In the genomic region with DNA sequence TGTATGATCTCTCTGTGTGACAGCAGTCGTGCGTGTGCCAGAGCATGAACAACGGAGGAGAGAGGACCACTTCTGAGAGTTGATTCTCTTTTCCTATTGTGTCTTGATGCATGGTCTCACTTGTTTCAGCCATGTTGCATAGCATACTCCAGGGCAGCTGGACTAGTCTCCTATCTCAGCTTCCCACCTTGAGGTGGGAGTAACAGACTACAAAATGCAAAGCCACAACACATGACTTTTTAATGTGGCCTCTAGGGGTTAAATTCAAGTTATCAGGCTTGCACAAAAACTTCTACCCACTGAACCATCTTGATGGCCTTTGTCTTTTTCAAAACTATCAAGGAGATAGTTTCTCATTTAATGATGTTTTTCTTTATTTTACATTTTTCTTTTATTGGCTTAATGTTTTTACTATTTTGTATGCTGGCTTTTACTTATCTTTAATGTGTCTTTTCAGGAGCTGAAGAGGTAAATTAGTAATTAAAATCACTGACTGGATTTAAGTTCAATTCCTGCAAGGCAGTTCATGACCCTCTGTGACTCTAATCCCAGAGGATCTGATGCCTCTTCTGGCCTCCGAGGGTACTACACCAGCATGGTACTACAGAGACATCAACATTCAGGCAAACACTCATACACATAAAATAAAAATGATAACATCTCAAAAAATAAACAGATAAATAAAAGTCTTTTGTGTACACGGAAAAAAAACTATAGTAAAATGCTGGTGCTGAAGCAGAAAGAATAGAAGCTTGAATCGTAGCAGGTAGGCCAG, we compare ENCODE assay signal across 10 mouse cellular contexts. TPM values are rescaled to one million over a fixed set of nuclear protein-coding genes. Genes with fewer than 3 reads are reported as not detected.
DNase-seq lines count a peak whose midpoint lies in the region; ATAC-seq and TF ChIP-seq lines count a peak whose summit lies in the region.
"Had no signal": no experiment of that assay in that cellular context is flagged by ENCODE, and none has a peak within 500 bp of the region (broad histone marks: within the 10 kb centered on the region; RNA-seq: fewer than 3 reads in every experiment).

No protein-coding gene starts in this region.

- H3K9ac ChIP-seq in kidney, embryonic 16.5 days (replicated peaks; ENCODE audit: low read length), result no peak overlapping the region
- H3K9ac ChIP-seq in MEL (ENCODE audit: control insufficient read depth, low read depth, low read length, poor library complexity, severe bottlenecking), result no peak overlapping the region
- no peak overlapping the region for H3K9ac ChIP-seq in liver, embryonic 13.5 days
- no peak overlapping the region for H3K9ac ChIP-seq in hindbrain, embryonic 14.5 days

- no peaks in the 10 kb centered on the region for H3K36me3 ChIP-seq in kidney, embryonic 16.5 days (ENCODE audit: insufficient read depth, low read length)
- H3K36me3 ChIP-seq in MEL (ENCODE audit: control insufficient read depth in 1 of 2, insufficient read depth in 2 of 2, low read length in 2 of 2), result peaks cover 0 to 12% of the 10 kb centered on the region in 2 experiments; a peak in 2 of 4 replicates
- no peaks in the 10 kb centered on the region for H3K36me3 ChIP-seq in liver, embryonic 13.5 days
- H3K36me3 ChIP-seq in embryonic facial prominence, embryonic 10.5 days (replicated peaks), result no peaks in the 10 kb centered on the region
- no peaks in the 10 kb centered on the region for H3K36me3 ChIP-seq in hindbrain, embryonic 14.5 days (replicated peaks; ENCODE audit: control insufficient read depth, insufficient read depth)

- H3K4me3 ChIP-seq in kidney, embryonic 16.5 days (ENCODE audit: low read length), result no peak overlapping the region
- H3K4me3 ChIP-seq in MEL (ENCODE audit: control insufficient read depth in 1 of 2, insufficient read depth in 1 of 2, low read depth in 2 of 2, low read length in 2 of 2), result no peak overlapping the region
- no peak overlapping the region for H3K4me3 ChIP-seq in liver, embryonic 13.5 days (replicated peaks)
- H3K4me3 ChIP-seq in embryonic facial prominence, embryonic 10.5 days, result no peak overlapping the region
- H3K4me3 ChIP-seq in hindbrain, embryonic 14.5 days (replicated peaks; ENCODE audit: low read length), result no peak overlapping the region

- peaks cover 7% of the 10 kb centered on the region; the same call in 1 of the 2 replicates for H3K4me1 ChIP-seq in kidney, embryonic 16.5 days (ENCODE audit: insufficient read depth, low read length)
- peaks cover 6 to 7% of the 10 kb centered on the region in 2 experiments for H3K4me1 ChIP-seq in MEL (ENCODE audit: control insufficient read depth in 1 of 2, insufficient read depth in 2 of 2, low read length in 2 of 2)
- H3K4me1 ChIP-seq in liver, embryonic 13.5 days (replicated peaks), result peaks cover 31% of the 10 kb centered on the region
- peaks cover 8% of the 10 kb centered on the region for H3K4me1 ChIP-seq in embryonic facial prominence, embryonic 10.5 days
- no peaks in the 10 kb centered on the region for H3K4me1 ChIP-seq in hindbrain, embryonic 14.5 days (replicated peaks; ENCODE audit: control insufficient read depth, insufficient read depth, low read length)

- H3K79me2 ChIP-seq in MEL (ENCODE audit: control insufficient read depth, insufficient read depth, low read length, poor library complexity), result no peaks in the 10 kb centered on the region

- no peak for TF ChIP-seq CTCF in MEL (IDR thresholded peaks at IDR 0.05 in 2 of 3, conservative IDR thresholded peaks at IDR 0.05 in 1 of 3; ENCODE audit: control insufficient read depth in 1 of 3, insufficient read depth in 1 of 3, low read depth in 2 of 3, low read length in 3 of 3, poor library complexity in 1 of 3, severe bottlenecking in 1 of 3)

- DNase-seq in adrenal gland, postnatal 36 days, result peak; percentile 18 to 34
- no peak for DNase-seq in adrenal gland, postnatal 25 days
- DNase-seq in kidney, adult 9 months, result peak; percentile 34
- peak; percentile 46 for DNase-seq in MEL (ENCODE audit: low read depth, low spot score)
- DNase-seq in liver, embryonic 13.5 days, result no peak
- no peak for DNase-seq in embryonic facial prominence, embryonic 10.5 days (ENCODE audit: low spot score)
- DNase-seq in hindbrain, embryonic 14.5 days (ENCODE audit: low spot score), result no peak
- DNase-seq: adrenal gland, adult 2 months had no signal

- peak; percentile 52 to 68 for TF ChIP-seq EP300 in MEL (IDR thresholded peaks at IDR 0.05; ENCODE audit: low read depth in 1 of 2, low read length in 2 of 2)

- H3K27me3 ChIP-seq in kidney, embryonic 16.5 days (ENCODE audit: insufficient read depth, low read length), result no peaks in the 10 kb centered on the region
- H3K27me3 ChIP-seq in MEL (ENCODE audit: control insufficient read depth in 1 of 2, insufficient read depth in 2 of 2, low read length in 2 of 2), result no peaks in the 10 kb centered on the region
- H3K27me3 ChIP-seq in liver, embryonic 13.5 days, result no peaks in the 10 kb centered on the region
- no peaks in the 10 kb centered on the region for H3K27me3 ChIP-seq in embryonic facial prominence, embryonic 10.5 days (replicated peaks; ENCODE audit: low read depth, poor library complexity, severe bottlenecking)
- H3K27me3 ChIP-seq in hindbrain, embryonic 14.5 days (ENCODE audit: control insufficient read depth, insufficient read depth, low read length), result no peaks in the 10 kb centered on the region

- H3K4me2 ChIP-seq in kidney, embryonic 16.5 days (replicated peaks; ENCODE audit: low read depth, low read length), result no peak overlapping the region
- H3K4me2 ChIP-seq in liver, embryonic 13.5 days, result no peak overlapping the region
- H3K4me2 ChIP-seq in hindbrain, embryonic 14.5 days (replicated peaks), result no peak overlapping the region

- WGBS in kidney, embryonic 16.5 days, result 80% methylated on average over 6 of the region's 6 CpGs
- 57% methylated on average over 6 of the region's 6 CpGs for WGBS in liver, embryonic 13.5 days (ENCODE audit: insufficient replicate concordance)
- 84% methylated on average over 6 of the region's 6 CpGs for WGBS in embryonic facial prominence, embryonic 10.5 days
- WGBS in hindbrain, embryonic 14.5 days, result 81% methylated on average over 6 of the region's 6 CpGs

- no peak for ATAC-seq in kidney, embryonic 16.5 days (ENCODE audit: low FRiP score, low TSS enrichment)
- ATAC-seq in liver, embryonic 13.5 days (ENCODE audit: low read depth), result peak; percentile 74
- ATAC-seq in hindbrain, embryonic 14.5 days (ENCODE audit: low FRiP score), result no peak

- H3K9me3 ChIP-seq in kidney, embryonic 16.5 days (ENCODE audit: low read length), result no peaks in the 10 kb centered on the region
- H3K9me3 ChIP-seq in MEL (replicated peaks; ENCODE audit: insufficient read depth, low read length), result no peaks in the 10 kb centered on the region
- no peaks in the 10 kb centered on the region for H3K9me3 ChIP-seq in liver, embryonic 13.5 days (replicated peaks)
- H3K9me3 ChIP-seq in embryonic facial prominence, embryonic 10.5 days, result no peaks in the 10 kb centered on the region
- no peaks in the 10 kb centered on the region for H3K9me3 ChIP-seq in hindbrain, embryonic 14.5 days (ENCODE audit: control insufficient read depth, low read length)

- H3K27ac ChIP-seq in kidney, embryonic 16.5 days (ENCODE audit: low read length), result no peak overlapping the region
- H3K27ac ChIP-seq in MEL (ENCODE audit: control insufficient read depth, low read depth, low read length), result no peak overlapping the region
- no peak overlapping the region for H3K27ac ChIP-seq in liver, embryonic 13.5 days
- H3K27ac ChIP-seq in embryonic facial prominence, embryonic 10.5 days (replicated peaks), result no peak overlapping the region
- no peak overlapping the region for H3K27ac ChIP-seq in hindbrain, embryonic 14.5 days
- H3K27ac ChIP-seq: macrophage had no signal

- TF ChIP-seq POLR2A in MEL (IDR thresholded peaks at IDR 0.05; ENCODE audit: control insufficient read depth in 1 of 2, insufficient read depth in 1 of 2, low read depth in 1 of 2, low read length in 2 of 2, poor library complexity in 1 of 2), result no peak

- TF ChIP-seq RAD21 in MEL (IDR thresholded peaks at IDR 0.05; ENCODE audit: low read depth, low read length), result no peak

TF ChIP-seq in MEL, 35 proteins besides CTCF, POLR2A, EP300 and RAD21:
- no peak for TF ChIP-seq NRF1 (IDR thresholded peaks at IDR 0.05; ENCODE audit: insufficient read depth, low read depth, low read length, poor library complexity, severe bottlenecking)
- peak; percentile 81 for TF ChIP-seq TAL1 (IDR thresholded peaks at IDR 0.05; ENCODE audit: low read length)
- TF ChIP-seq GATA1 (IDR thresholded peaks at IDR 0.05; ENCODE audit: low read depth, low read length), result peak; percentile 42; the same call in 1 of the 2 replicates
- TF ChIP-seq UBTF (IDR thresholded peaks at IDR 0.05; ENCODE audit: borderline replicate concordance, insufficient read depth, low read depth, low read length), result no peak
- peak; percentile 48 for TF ChIP-seq ETS1 (IDR thresholded peaks at IDR 0.05; ENCODE audit: low read depth, low read length)
- peak; percentile 63; the same call in 1 of the 2 replicates for TF ChIP-seq TCF12 (IDR thresholded peaks at IDR 0.05; ENCODE audit: low read depth, low read length)

RNA-seq across cellular contexts. Expression of gene Sh2d4b, which starts 6.5 kb away (rescaled TPM):
- total RNA-seq in adrenal gland, postnatal 36 days (2021), result 1 to 10 TPM; 1.2 to 2.6 TPM
- 1.4 and 1.5 TPM in 2 replicates for total RNA-seq in adrenal gland, postnatal 25 days (2021)
- polyA plus RNA-seq in kidney, embryonic 16.5 days (2015; fragmentation: Nextera tagmentation; extraction: Ambion mirVana), result 0.81 and 0.99 TPM in 2 replicates
- 0.12 TPM in 1 of 2 replicates, not detected in the other for total RNA-seq in MEL (2012; rRNA removed)
- under 1 TPM in 1 of 2 experiments, not detected in 1; 0.26 TPM for polyA plus RNA-seq in MEL (2012; ENCODE audit: insufficient read depth in 1 of 2, insufficient read length in 2 of 2, low read depth in 1 of 2, low replicate concordance in 2 of 2, missing spikeins in 1 of 2)
- 0.15 and 0.20 TPM in 2 replicates for polyA plus RNA-seq in liver, embryonic 13.5 days (2015; fragmentation: Nextera tagmentation; extraction: Ambion mirVana)
- polyA plus RNA-seq in embryonic facial prominence, embryonic 10.5 days (2016; fragmentation: Nextera tagmentation; extraction: Ambion mirVana), result 0.40 and 0.57 TPM in 2 replicates
- 1.1 and 1.7 TPM in 2 replicates for polyA plus RNA-seq in hindbrain, embryonic 14.5 days (2014; fragmentation: Nextera tagmentation; extraction: Ambion mirVana)

Comparison
In these comparisons a context has a peak if more than half of its experiments do, and no peak if none do; other contexts are left out.
1. DNase-seq: peak in adrenal gland, postnatal 36 days (2 of 2), kidney, adult 9 months (single experiment) and MEL (single experiment); none in adrenal gland, postnatal 25 days (single experiment), liver, embryonic 13.5 days (single experiment), embryonic facial prominence, embryonic 10.5 days (single experiment) and hindbrain, embryonic 14.5 days (single experiment).